Mouse (Mus musculus): ENCODE data around the gene Atp13a5.

- TF ChIP-seq POLR2A (IDR thresholded peaks at IDR 0.05; ENCODE audit: insufficient read depth, low read length) (no peak), CTCF (IDR thresholded peaks at IDR 0.05; ENCODE audit: low read depth, low read length) (no peak), EP300 (IDR thresholded peaks at IDR 0.05; ENCODE audit: insufficient read depth, low read depth, low read length) (no peak)
These were observed 183.4 kb downstream of the Atp13a5 start for GRCm38 (mm10) chr16:29195156-29195555.

Data from ES-Bruce4 (cell line).